Comparison of ENCODE assay signal across 20 mouse cellular contexts in the genomic region with DNA sequence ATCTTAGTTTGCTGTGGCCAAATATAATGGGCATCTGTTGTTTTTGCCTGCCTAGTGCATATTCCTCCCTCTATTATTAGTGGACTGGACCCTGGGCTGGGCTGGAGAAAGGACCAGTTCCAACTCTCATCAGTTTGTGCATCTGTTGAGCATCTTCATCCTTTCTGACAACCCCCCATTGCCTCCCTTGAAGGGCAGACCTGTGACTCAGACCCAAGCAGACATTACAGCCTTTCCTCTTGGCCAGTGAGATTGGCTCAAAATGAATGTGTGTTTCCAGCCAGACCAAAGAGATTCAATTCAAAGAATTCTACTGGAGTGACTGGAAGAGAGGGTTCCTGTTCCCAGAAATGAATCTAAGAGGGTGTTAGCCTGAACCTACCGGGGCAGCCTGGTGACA.
DNase-seq lines count a peak whose midpoint lies in the region; ATAC-seq and TF ChIP-seq lines count a peak whose summit lies in the region.
"Had no signal": no experiment of that assay in that cellular context is flagged by ENCODE, and none has a peak within 500 bp of the region (broad histone marks: within the 10 kb centered on the region; RNA-seq: fewer than 3 reads in every experiment).

No protein-coding gene starts in this region.

- no peak overlapping the region for H3K4me2 ChIP-seq in heart, embryonic 12.5 days
- H3K4me2 ChIP-seq in myocyte (ENCODE audit: low read depth): peak overlapping the region; percentile 26
- H3K4me2 ChIP-seq: embryonic facial prominence, embryonic 13.5 days; hindbrain, embryonic 13.5 days had no signal

- no peak for TF ChIP-seq POLR2A in myocyte (IDR thresholded peaks at IDR 0.05; ENCODE audit: insufficient read length, low read depth)

- no peaks in the 10 kb centered on the region for H3K27me3 ChIP-seq in heart, embryonic 12.5 days (replicated peaks)
- no peaks in the 10 kb centered on the region for H3K27me3 ChIP-seq in myocyte (ENCODE audit: control insufficient read depth, insufficient read depth, insufficient read length)
- H3K27me3 ChIP-seq: Patski had no signal

- no peaks in the 10 kb centered on the region for H3K79me2 ChIP-seq in myocyte (ENCODE audit: control insufficient read depth, insufficient read depth)

- no peak overlapping the region for H3ac ChIP-seq in myocyte (ENCODE audit: control insufficient read depth, insufficient read length)

- ATAC-seq in heart, embryonic 12.5 days (ENCODE audit: insufficient number of reproducible peaks, low FRiP score): no peak
- ATAC-seq: activated CD4-positive, CD25-positive, alpha-beta regulatory T cell, adult 4 months; CD4-positive, CD25-positive, alpha-beta regulatory T cell, adult 4 months; forebrain, embryonic 14.5 days; intestine, embryonic 16.5 days; Patski had no signal

- H3K36me3 ChIP-seq in heart, embryonic 12.5 days: no peaks in the 10 kb centered on the region
- no peaks in the 10 kb centered on the region for H3K36me3 ChIP-seq in myocyte (ENCODE audit: control insufficient read depth, insufficient read depth)
- H3K36me3 ChIP-seq: embryonic facial prominence, embryonic 13.5 days; forebrain, embryonic 10.5 days; G1E; hindbrain, embryonic 13.5 days had no signal

- WGBS in heart, embryonic 12.5 days: 85% methylated on average over 1 of the region's 1 CpGs

- no peak overlapping the region for H3K9ac ChIP-seq in heart, embryonic 12.5 days
- H3K9ac ChIP-seq: embryonic facial prominence, embryonic 13.5 days; hindbrain, embryonic 13.5 days had no signal

- DNase-seq in heart, adult 11 months: peak; percentile 45
- DNase-seq in 3T3-L1 (ENCODE audit: low read depth, low spot score): peak; percentile 72
- DNase-seq in Muller cell, postnatal 12 days (ENCODE audit: inconsistent ontology term): peak; percentile 91
- DNase-seq in urinary bladder, postnatal 4 days (ENCODE audit: low spot score in 2 of 2): no peak
- DNase-seq: adrenal gland, postnatal 14 days; cerebellum, adult 18-20 months; gastrocnemius, adult 2 months; gastrocnemius, postnatal 25 days; heart, postnatal 4 days had no signal

- no peaks in the 10 kb centered on the region for H3K9me3 ChIP-seq in heart, embryonic 12.5 days (replicated peaks)
- H3K9me3 ChIP-seq: embryonic facial prominence, embryonic 13.5 days; forebrain, embryonic 10.5 days; hindbrain, embryonic 13.5 days had no signal

- H3K27ac ChIP-seq in heart, embryonic 12.5 days (ENCODE audit: poor library complexity, severe bottlenecking): no peak overlapping the region
- H3K27ac ChIP-seq: embryonic facial prominence, embryonic 13.5 days; forebrain, embryonic 10.5 days; gastrocnemius, adult 2 months; hindbrain, embryonic 13.5 days had no signal

- no peaks in the 10 kb centered on the region for H3K4me1 ChIP-seq in heart, embryonic 12.5 days (replicated peaks)
- H3K4me1 ChIP-seq: embryonic facial prominence, embryonic 13.5 days; forebrain, embryonic 10.5 days; hindbrain, embryonic 13.5 days had no signal

- H3K4me3 ChIP-seq in heart, embryonic 12.5 days: no peak overlapping the region
- H3K4me3 ChIP-seq in myocyte: no peak overlapping the region
- H3K4me3 ChIP-seq: embryonic facial prominence, embryonic 13.5 days; forebrain, embryonic 10.5 days; gastrocnemius, adult 2 months; hindbrain, embryonic 13.5 days had no signal

TF ChIP-seq in myocyte, 11 proteins besides CTCF, POLR2A, EP300 and RAD21:
- peak in 2 of 3 experiments; percentile 77 to 82 for TF ChIP-seq MYOD1 (IDR thresholded peaks at IDR 0.05; ENCODE audit: control insufficient read depth in 1 of 3, insufficient read length in 2 of 3, low read depth in 2 of 3)
- no peak for TF ChIP-seq CEBPB (IDR thresholded peaks at IDR 0.05; ENCODE audit: insufficient read depth, poor library complexity, severe bottlenecking)
TF ChIP-seq in myocyte: peak in this region for 1.

Comparison
In these comparisons a context has a peak if more than half of its experiments do, and no peak if none do; other contexts are left out.
1. DNase-seq: peak in heart, adult 11 months (single experiment), 3T3-L1 (single experiment) and Muller cell, postnatal 12 days (single experiment); none in urinary bladder, postnatal 4 days (0 of 2).